Mouse (Mus musculus): ENCODE results near the gene Wdr74.
A peak's percentile ranks its signal among the peaks of the same experiment; 100 is the strongest.

The Wdr74 gene

DNA sequence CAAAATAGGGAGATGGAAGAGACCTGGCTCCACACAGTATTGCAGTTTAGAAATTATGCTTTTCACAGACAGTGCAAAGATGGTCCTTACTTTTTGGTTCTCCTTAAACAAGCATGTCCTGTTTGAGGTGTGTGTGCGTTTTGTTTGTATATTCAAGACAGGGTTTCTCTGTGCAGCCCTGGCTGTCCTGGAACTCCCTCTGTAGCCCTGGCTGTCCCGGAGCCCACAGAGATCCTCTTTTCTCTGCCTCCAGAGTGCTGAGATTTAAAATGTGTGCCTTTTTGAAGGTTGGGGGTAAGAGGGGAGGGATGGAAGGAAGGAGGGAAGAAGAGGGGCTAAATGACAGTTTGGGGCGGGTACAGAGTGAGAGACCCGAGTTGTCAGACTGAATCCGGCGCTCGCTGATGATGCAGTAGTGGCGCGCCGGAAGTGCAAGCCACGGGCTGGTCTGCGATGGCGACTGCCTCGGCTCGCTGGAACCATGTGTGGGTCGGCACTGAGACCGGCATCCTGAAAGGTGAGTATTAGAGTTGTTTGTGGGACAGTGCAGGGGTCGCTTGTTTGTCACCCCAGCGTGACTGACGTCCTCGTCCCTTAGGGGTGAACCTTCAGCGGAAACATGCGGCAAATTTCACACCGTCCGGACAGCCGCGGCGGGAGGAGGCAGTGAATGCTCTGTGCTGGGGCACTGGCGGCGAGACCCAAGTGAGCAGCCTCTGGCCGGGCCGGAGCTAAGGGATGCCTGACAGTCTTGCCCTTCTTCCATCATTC, at the start of gene Wdr74:
Gene Wdr74 (plus strand): TSS at position 439 of the 771 bp plus-strand sequence.
- DNase-seq = peak; percentile 96

DNA sequence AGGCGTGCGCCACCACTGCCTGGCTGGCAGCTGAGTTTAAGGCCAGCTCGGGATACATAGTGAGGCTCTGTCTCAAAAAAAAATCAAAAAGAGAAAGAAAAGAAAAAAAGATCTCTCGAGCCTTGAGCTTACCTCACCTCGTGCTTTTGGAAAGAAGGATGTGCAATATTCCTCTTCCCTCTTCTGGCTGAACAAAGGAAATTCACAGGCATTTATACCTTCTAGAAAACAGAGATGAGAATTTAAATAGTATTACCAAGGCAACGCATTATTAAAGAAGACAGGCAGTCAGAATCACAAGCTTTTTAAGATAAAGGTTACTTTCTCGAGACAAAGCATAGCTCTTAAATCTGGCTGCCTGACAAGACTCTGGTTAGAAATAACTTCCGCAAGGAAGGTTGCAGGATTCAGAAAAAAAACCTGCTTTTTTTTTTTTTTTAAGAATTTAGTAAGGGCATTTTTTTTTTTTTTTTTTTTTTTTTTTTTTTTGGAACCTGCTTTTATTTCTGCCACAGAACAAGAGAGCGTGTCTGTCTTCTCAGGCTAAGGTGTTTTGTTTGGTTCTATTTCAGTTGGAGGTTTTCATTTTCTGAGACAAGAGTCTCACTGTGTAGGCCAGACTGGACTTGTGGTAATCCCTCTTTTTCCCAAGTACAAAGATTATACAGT, 43.6 kb upstream of the Wdr74 start:
- DNase-seq = no peak

- DNase-seq = no peak
Measured at GRCm38 (mm10) chr19:8692740-8693139, 42.9 kb upstream of the Wdr74 start.

DNA sequence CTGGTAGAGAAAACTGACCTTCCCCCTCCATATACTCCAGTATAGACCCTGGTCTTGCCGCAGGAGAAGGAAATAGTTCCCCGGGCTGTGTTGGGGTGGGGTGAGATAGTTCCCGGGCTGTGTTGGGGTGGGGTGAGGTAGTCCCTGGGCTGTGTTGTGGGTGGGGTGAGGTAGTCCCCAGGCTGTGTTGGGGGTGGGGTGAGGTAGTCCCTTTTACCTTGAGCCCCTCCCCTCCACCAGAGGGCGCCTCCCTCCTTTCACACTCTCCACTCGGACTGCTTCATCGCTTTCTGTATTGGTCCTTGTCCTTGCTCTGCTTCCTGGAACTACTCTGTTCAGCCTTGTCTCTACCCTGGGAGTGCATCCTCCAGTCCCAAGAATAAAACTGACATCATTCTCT, 40.3 kb upstream of the Wdr74 start:
- DNase-seq = peak; percentile 23

GRCm38 (mm10) chr19:8699652-8700051, 36.0 kb upstream of the Wdr74 start:
- no peak for DNase-seq

DNA sequence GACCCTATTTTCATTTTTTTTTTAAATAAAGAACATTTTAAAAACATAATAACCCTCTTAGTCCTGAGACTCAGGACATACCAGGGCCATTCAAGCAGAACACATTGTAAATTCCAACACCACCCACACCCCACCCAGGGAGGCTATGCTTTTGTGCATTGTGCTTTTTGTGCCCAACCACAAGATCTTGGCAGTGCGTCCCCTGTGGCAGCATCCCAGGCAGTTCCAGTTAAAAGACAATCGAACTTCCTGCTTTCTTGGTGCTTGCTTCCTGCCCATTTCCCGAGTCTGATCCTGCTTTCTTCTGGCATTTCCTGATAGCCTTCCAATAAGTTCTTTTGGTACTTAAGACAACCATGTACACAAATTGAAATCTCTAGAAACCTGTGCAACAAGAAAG, 33.2 kb upstream of the Wdr74 start:
- DNase-seq = no peak

GRCm38 (mm10) chr19:8703571-8703970, 32.1 kb upstream of the Wdr74 start:
- DNase-seq = no peak

DNA sequence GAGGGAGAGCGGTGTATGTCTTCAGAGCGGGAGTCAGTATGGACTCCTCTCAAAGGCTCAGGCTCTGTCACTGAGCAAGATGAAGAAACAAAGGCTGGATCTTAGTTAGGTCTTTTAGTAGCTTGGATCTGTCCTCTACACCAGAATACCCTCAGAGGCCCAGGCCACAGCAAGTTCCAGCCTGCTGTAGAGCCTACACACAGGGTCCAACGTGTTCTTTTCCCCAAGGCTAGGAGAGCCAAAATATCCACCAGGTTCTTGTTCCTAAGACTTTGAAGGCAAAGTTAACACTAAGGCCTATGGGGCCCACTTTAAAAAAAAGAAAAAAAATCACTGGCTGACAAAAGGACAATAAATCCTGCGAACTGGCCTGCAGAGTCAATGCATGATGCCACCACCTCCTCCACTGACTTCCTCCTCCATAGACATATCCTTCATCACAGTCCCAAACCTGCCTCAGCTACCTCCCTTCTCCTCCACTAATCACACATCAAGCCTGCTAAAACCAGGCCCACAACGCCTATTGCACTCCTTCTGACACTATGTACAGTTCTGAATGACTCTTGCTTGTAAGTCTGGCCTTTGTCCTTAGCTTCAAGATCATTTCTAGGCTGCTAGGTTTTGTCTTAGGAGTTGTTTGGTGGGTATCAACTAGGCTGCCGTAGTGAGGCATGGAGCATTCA, 30.5 kb upstream of the Wdr74 start:
- DNase-seq = no peak

DNA sequence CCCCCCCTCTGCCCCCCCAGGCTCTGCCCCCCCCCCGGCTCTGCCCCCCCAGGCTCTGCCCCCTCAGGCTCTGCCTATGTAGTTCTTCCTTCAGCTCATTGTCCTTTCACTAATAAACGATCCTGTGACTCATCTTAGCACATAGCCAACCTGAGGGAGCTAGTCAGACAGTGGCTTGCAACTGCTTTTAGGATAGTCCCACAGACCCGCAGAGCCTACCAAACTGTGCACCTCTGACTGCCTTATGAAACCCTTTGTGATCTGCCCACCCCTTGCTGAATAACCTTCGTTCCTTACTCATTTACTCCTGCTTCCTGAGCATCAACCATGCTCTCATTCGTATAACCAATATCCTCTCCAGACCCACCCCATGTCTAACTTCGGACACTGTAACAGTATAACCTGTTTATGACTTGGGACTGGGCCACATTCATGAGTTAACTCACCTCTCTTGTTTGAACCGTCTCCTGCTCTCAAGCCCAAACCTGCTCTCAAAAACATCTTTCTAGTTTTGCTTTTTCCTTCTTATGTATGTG, 29.4 kb upstream of the Wdr74 start:
- no peak for DNase-seq

GRCm38 (mm10) chr19:8706930-8707329, 28.7 kb upstream of the Wdr74 start:
- DNase-seq = no peak

DNA sequence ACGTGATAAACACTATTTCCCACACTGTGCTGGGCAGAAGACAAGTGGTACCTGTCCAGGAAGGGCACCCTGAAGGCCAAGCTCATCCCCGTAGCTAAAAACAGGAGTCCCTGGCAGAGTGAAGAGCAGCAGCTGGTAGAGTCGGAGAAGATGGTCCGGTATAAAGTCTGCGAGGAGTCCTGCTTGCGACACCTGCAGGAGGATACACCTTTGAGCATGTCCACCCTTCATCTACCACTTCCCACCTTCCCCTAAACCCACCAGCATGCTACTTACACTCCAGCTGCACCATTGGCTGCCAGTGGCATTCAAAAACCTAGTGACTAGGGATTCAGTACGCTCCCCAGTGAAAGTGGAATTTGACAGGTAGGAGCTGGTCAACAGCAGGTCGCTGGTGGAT, 26.7 kb upstream of the Wdr74 start:
- no peak for DNase-seq

DNA sequence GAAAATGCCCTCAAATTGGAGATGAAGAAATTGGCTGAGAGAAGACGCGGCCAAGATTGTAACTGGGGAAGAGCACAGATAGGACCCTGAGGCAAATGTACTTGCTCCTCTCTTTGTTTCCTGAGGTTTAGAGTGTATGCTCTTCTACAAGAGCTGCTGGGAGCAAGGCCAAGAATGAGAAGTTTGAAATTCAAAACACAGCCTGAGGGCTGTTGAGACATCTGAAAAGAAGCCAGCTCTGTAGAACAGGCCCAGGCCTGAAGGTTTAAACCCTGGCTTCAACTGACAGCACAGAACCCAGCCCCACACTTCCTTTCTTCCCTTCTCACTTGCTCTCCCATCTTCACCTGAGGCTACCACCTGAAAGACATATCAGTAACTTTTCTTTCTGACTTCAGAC, 25.6 kb upstream of the Wdr74 start:
- no peak for DNase-seq

DNA sequence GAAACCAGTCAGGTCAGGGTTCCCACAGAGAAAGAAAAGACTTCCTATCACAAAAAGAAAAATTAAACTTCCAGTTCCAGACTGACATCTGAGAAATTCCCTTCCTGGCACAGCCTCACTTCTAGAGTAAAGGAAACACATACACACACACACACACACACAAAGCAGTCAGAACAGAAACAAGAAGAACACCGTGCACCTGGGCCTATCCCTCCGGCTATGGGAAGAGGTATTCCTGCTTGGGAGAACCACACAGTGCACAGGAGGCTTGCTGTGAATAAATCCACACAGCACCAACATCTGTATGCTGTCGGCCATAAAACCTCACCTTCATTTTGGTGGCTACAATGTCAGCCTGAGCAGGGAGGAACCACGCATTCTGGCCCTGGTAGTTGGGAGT, 24.1 kb upstream of the Wdr74 start:
- DNase-seq = no peak

DNA sequence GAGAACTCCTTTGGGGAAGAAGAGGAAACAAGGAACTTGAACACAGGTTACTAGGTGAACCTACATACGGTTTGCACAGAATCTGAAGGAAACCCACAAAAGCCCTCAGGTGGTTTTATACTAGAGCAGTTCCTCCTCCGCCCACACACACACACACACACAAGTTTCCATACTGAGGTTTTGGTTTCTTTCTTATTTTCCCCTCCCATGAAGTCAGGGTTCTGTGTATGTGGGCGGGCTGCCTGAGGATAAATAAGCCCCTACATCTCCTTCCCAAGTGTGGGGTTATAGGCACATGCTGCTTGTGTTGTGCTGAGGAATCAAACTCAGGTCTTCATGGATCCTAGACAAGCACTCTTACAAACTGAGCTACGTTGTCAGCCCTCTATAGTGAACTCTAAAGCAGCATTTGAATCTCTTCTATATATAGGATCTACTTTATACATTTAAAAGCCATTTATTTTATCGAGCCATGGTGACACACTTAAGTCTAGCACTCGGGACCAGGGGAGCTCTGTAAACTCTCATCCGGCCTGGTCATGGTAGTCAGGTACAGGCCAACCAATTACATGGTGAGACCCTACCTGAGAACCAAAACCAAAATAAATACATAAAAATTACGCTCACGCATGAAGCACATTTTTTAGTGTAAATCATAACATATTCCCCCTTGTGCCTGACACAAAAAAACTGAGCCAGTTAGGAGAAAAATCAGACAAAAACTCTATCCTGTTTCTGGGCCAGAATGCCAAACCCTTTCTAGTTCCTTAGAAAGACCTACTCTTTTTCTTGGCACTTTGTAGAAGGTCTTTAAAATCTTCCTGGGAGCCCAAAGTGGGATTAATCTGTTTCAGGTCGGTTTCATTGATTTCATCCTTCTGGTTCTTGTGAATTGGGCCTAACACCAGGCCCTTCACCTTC, 23.4 kb upstream of the Wdr74 start:
- DNase-seq = no peak

- DNase-seq = peak; percentile 88
Measured at GRCm38 (mm10) chr19:8712870-8713305, 22.7 kb upstream of the Wdr74 start.

DNA sequence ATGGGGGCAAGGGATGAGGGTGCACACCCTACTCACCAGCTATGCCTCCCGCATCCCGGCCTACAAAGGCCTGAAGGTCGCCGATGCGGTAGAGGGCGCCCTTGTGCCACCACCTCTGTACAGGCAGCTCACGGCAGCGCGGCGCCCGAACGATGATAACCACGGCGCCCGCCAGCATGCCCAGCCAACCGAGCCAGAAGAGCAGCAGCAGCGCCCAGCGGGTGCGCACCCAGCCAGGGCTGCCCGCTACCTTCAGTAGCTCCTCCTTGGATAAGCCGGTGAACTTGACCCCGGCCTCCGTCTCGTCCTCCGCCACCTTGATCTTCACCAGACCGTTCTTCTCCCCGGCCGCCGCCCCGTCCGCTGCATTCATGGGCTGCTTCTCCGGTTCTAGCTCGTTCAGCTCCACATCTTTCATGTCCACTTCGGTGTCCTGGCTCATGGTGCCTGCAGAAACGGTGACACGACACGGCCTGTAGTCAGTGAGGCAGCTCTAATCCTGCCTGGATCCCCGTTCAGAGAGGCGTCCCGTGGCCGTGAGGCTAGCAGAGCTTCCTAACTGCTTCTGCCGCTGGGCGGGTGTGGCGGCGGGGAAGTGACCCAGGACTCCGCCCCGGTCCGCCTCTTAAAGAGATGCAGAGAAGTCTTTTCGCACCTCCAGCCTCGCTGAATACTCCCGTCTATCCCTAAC, 22.2 kb upstream of the Wdr74 start:
- peak; percentile 93 for DNase-seq

- no peak for DNase-seq
Measured at GRCm38 (mm10) chr19:8713997-8714652, 21.5 kb upstream of the Wdr74 start.

DNA sequence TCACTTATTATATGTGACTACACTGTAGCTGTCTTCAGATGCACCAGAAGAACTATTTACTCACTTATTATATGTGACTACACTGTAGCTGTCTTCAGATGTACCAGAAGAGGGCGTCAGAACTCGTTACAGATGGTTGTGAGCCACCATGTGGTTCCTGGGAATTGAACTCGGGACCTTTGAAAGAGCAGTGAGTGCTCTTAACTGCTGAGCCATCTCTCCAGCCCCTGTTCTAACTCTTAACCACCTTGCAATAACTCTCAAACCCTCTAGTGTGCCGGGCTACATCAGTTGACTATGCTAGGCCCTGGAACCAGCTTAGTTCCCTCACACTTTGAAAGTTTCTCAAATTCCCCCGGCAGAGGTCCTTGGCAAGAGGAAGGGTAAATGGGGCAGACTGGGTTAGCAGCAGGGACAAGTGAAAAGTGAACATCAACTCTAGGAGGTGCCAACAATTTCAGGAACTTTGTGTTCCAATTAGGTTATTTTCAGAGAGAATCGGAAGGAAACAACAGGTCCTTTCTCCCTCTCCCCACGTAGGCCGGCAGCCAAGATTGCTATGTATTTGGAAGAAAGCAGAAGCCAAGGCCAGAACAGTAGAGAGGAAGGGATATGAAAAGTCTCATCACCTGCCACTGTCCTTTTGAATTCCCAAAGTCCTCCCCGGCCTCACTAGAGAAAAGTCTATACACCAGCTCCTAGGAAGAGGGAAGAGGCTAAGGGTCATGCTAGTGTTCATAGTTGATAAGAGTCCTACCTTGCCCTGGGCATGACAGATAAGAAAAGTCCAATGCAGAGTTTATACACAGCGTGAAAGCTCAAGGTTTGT, 20.8 kb upstream of the Wdr74 start:
- no peak for DNase-seq

- DNase-seq = no peak
Measured at GRCm38 (mm10) chr19:8715868-8716766, 19.5 kb upstream of the Wdr74 start.

Data from retina, postnatal 1 day (tissue).